Comparison of ENCODE assay signal across 7 mouse cellular contexts in the genomic region with DNA sequence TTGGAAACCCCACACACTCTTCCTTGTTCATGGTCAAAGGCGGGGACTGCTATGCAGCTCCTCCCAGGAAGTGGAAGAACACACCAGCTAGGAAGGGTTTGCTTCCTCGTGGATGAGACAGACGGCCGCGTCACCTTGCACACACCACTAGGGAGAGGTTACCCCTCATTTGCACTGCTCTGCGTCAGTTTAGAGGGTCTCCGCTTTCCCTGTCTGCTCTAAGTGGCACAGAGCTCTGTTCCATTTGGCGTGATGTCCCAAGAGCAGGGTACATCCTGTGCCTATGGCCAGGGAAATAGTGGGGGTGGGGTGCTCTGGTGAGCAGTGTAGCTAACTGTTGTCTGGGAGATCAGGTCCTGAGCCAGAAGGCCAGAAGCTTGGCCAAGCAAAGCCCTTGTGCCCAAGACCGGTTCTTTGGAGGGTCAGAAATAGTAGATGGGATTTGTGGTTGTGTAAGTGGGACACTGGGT. TPM values are rescaled to one million over a fixed set of nuclear protein-coding genes. Genes with fewer than 3 reads are reported as not detected.
DNase-seq lines count a peak whose midpoint lies in the region; ATAC-seq and TF ChIP-seq lines count a peak whose summit lies in the region.

No protein-coding gene starts in this region.

- TF ChIP-seq EP300 in liver, postnatal 0 days (IDR thresholded peaks at IDR 0.05; ENCODE audit: low read depth) = no peak

- no peak overlapping the region for H3K4me3 ChIP-seq in embryonic facial prominence, embryonic 12.5 days
- H3K4me3 ChIP-seq in heart, embryonic 16.5 days (ENCODE audit: low read length) = no peak overlapping the region
- no peak overlapping the region for H3K4me3 ChIP-seq in liver, postnatal 0 days (ENCODE audit: low read depth, low read length)

- no peaks in the 10 kb centered on the region for H3K27me3 ChIP-seq in embryonic facial prominence, embryonic 12.5 days
- no peaks in the 10 kb centered on the region for H3K27me3 ChIP-seq in heart, embryonic 16.5 days (ENCODE audit: control insufficient read depth, insufficient read depth, low read length)
- H3K27me3 ChIP-seq in liver, postnatal 0 days (ENCODE audit: insufficient read depth, low read length) = no peaks in the 10 kb centered on the region

- TF ChIP-seq CTCF in liver, postnatal 0 days (IDR thresholded peaks at IDR 0.05; ENCODE audit: low read depth) = no peak

- H3K36me3 ChIP-seq in embryonic facial prominence, embryonic 12.5 days = peaks cover 32% of the 10 kb centered on the region
- H3K36me3 ChIP-seq in heart, embryonic 16.5 days (ENCODE audit: control insufficient read depth, insufficient read depth) = peaks cover 29% of the 10 kb centered on the region
- H3K36me3 ChIP-seq in liver, postnatal 0 days (replicated peaks; ENCODE audit: insufficient read depth, low read length) = 0 out of 2 replicates have a peak, but pooled peaks cover 2% of the 10 kb centered on the region

- no peak overlapping the region for H3K9ac ChIP-seq in embryonic facial prominence, embryonic 12.5 days
- H3K9ac ChIP-seq in heart, embryonic 16.5 days (ENCODE audit: low read length) = peak overlapping the region; percentile 53
- peak overlapping the region; percentile 55; the same call in 1 of the 2 replicates for H3K9ac ChIP-seq in liver, postnatal 0 days (replicated peaks)

- H3K4me1 ChIP-seq in embryonic facial prominence, embryonic 12.5 days = peaks cover 40% of the 10 kb centered on the region
- peaks cover 72% of the 10 kb centered on the region for H3K4me1 ChIP-seq in heart, embryonic 16.5 days (ENCODE audit: control insufficient read depth, insufficient read depth, low read length)
- peaks cover 69% of the 10 kb centered on the region for H3K4me1 ChIP-seq in liver, postnatal 0 days (ENCODE audit: insufficient read depth)

- H3K4me2 ChIP-seq in embryonic facial prominence, embryonic 12.5 days (replicated peaks) = no peak overlapping the region
- H3K4me2 ChIP-seq in heart, embryonic 16.5 days (ENCODE audit: low read depth, low read length) = peak overlapping the region; percentile 22; the same call in 1 of the 2 replicates
- H3K4me2 ChIP-seq in liver, postnatal 0 days (ENCODE audit: low read depth, low read length) = peak overlapping the region; percentile 32

- H3K9me3 ChIP-seq in embryonic facial prominence, embryonic 12.5 days = no peaks in the 10 kb centered on the region
- no peaks in the 10 kb centered on the region for H3K9me3 ChIP-seq in heart, embryonic 16.5 days (replicated peaks; ENCODE audit: control insufficient read depth, low read length)
- H3K9me3 ChIP-seq in liver, postnatal 0 days (ENCODE audit: low read length) = no peaks in the 10 kb centered on the region

- 71% methylated on average over 9 of the region's 9 CpGs for WGBS in embryonic facial prominence, embryonic 12.5 days
- 46% methylated on average over 9 of the region's 9 CpGs for WGBS in heart, embryonic 16.5 days
- 52% methylated on average over 9 of the region's 9 CpGs for WGBS in liver, postnatal 0 days (ENCODE audit: insufficient replicate concordance)

- no peak for ATAC-seq in embryonic facial prominence, embryonic 12.5 days (ENCODE audit: insufficient number of reproducible peaks, insufficient read depth, low FRiP score, low TSS enrichment)
- ATAC-seq in heart, embryonic 16.5 days (replicated peaks; ENCODE audit: extremely low read depth, insufficient read depth, low FRiP score) = no peak
- ATAC-seq in liver, postnatal 0 days = peak; percentile 18; the same call in 1 of the 2 replicates
- ATAC-seq in CD4-positive, CD25-positive, alpha-beta regulatory T cell, adult 4 months = no peak

- peak; percentile 38 for DNase-seq in layer of hippocampus, adult 9-11 months
- DNase-seq in layer of hippocampus, postnatal 14 days (ENCODE audit: low spot score in 2 of 2) = no peak
- peak; percentile 42 for DNase-seq in liver, postnatal 0 days
- no peak for DNase-seq in urinary bladder, postnatal 14 days (ENCODE audit: low spot score)

- H3K27ac ChIP-seq in embryonic facial prominence, embryonic 12.5 days = peak overlapping the region; percentile 43; the same call in 1 of the 2 replicates
- H3K27ac ChIP-seq in heart, embryonic 16.5 days (ENCODE audit: low read length) = peak overlapping the region; percentile 95
- peak overlapping the region; percentile 84 for H3K27ac ChIP-seq in liver, postnatal 0 days (ENCODE audit: low read depth)

RNA-seq across cellular contexts. Expression of a gene that starts 13.7 kb away (rescaled TPM):
- 1,000 to 10,000 TPM; 1,264 to 1,291 TPM for total RNA-seq in layer of hippocampus, postnatal 14 days (2021)
- polyA plus RNA-seq in embryonic facial prominence, embryonic 12.5 days (2016; fragmentation: Nextera tagmentation; extraction: Ambion mirVana) = 29.1 and 34.3 TPM in 2 replicates
- 37.5 and 40.2 TPM in 2 replicates for polyA plus RNA-seq in heart, embryonic 16.5 days (2015; fragmentation: Nextera tagmentation; extraction: Ambion mirVana)
- polyA plus RNA-seq in liver, postnatal 0 days (2015; fragmentation: Nextera tagmentation; extraction: Ambion mirVana) = 5.1 and 6.1 TPM in 2 replicates
- 1 to 10 TPM; 4.8 to 5.7 TPM for polyA plus RNA-seq in CD4-positive, CD25-positive, alpha-beta regulatory T cell, adult 4 months (2017; shearing (Covaris generic))

RNA-seq across cellular contexts. Expression of a gene that starts 20.9 kb away (rescaled TPM):
- 10 to 100 TPM; 53.3 to 65.3 TPM for total RNA-seq in layer of hippocampus, postnatal 14 days (2021)
- polyA plus RNA-seq in embryonic facial prominence, embryonic 12.5 days (2016; fragmentation: Nextera tagmentation; extraction: Ambion mirVana) = 1.6 and 1.7 TPM in 2 replicates
- 7.0 and 8.2 TPM in 2 replicates for polyA plus RNA-seq in heart, embryonic 16.5 days (2015; fragmentation: Nextera tagmentation; extraction: Ambion mirVana)
- polyA plus RNA-seq in liver, postnatal 0 days (2015; fragmentation: Nextera tagmentation; extraction: Ambion mirVana) = 2.0 and 4.2 TPM in 2 replicates
- polyA plus RNA-seq in CD4-positive, CD25-positive, alpha-beta regulatory T cell, adult 4 months (2017; shearing (Covaris generic)) = 10 to 100 TPM in 1 of 2 experiments, 1 to 10 TPM in 1; 4.9 to 12.3 TPM

RNA-seq across cellular contexts. Expression of a gene that starts 25.0 kb away (rescaled TPM):
- total RNA-seq in layer of hippocampus, postnatal 14 days (2021) = 100 to 1,000 TPM; 109 to 110 TPM
- polyA plus RNA-seq in embryonic facial prominence, embryonic 12.5 days (2016; fragmentation: Nextera tagmentation; extraction: Ambion mirVana) = 70.4 and 73.6 TPM in 2 replicates
- 36.8 and 40.3 TPM in 2 replicates for polyA plus RNA-seq in heart, embryonic 16.5 days (2015; fragmentation: Nextera tagmentation; extraction: Ambion mirVana)
- 10.5 and 10.9 TPM in 2 replicates for polyA plus RNA-seq in liver, postnatal 0 days (2015; fragmentation: Nextera tagmentation; extraction: Ambion mirVana)
- polyA plus RNA-seq in CD4-positive, CD25-positive, alpha-beta regulatory T cell, adult 4 months (2017; shearing (Covaris generic)) = 10 to 100 TPM; 27.0 to 37.5 TPM

RNA-seq across cellular contexts. Expression of a gene that starts 41.1 kb away (rescaled TPM):
- total RNA-seq in layer of hippocampus, postnatal 14 days (2021) = 100 to 1,000 TPM; 149 to 161 TPM
- polyA plus RNA-seq in embryonic facial prominence, embryonic 12.5 days (2016; fragmentation: Nextera tagmentation; extraction: Ambion mirVana) = 35.2 and 35.6 TPM in 2 replicates
- 15.2 and 15.5 TPM in 2 replicates for polyA plus RNA-seq in heart, embryonic 16.5 days (2015; fragmentation: Nextera tagmentation; extraction: Ambion mirVana)
- polyA plus RNA-seq in liver, postnatal 0 days (2015; fragmentation: Nextera tagmentation; extraction: Ambion mirVana) = 5.4 and 6.5 TPM in 2 replicates
- 10 to 100 TPM; 22.3 to 24.8 TPM for polyA plus RNA-seq in CD4-positive, CD25-positive, alpha-beta regulatory T cell, adult 4 months (2017; shearing (Covaris generic))

RNA-seq across cellular contexts. Expression of a gene that starts 50.5 kb away (rescaled TPM):
- 10 to 100 TPM; 56.7 to 59.7 TPM for total RNA-seq in layer of hippocampus, postnatal 14 days (2021)
- 53.9 and 54.0 TPM in 2 replicates for polyA plus RNA-seq in embryonic facial prominence, embryonic 12.5 days (2016; fragmentation: Nextera tagmentation; extraction: Ambion mirVana)
- 23.4 and 24.0 TPM in 2 replicates for polyA plus RNA-seq in heart, embryonic 16.5 days (2015; fragmentation: Nextera tagmentation; extraction: Ambion mirVana)
- polyA plus RNA-seq in liver, postnatal 0 days (2015; fragmentation: Nextera tagmentation; extraction: Ambion mirVana) = 6.7 and 7.0 TPM in 2 replicates
- polyA plus RNA-seq in CD4-positive, CD25-positive, alpha-beta regulatory T cell, adult 4 months (2017; shearing (Covaris generic)) = 10 to 100 TPM; 13.6 to 14.5 TPM

Comparison
In these comparisons a context has a peak if more than half of its experiments do, and no peak if none do; other contexts are left out.
1. DNase-seq: peak in layer of hippocampus, adult 9-11 months (single experiment) and liver, postnatal 0 days (single experiment); none in layer of hippocampus, postnatal 14 days (0 of 2) and urinary bladder, postnatal 14 days (single experiment).
2. H3K27ac ChIP-seq: peak in every context shown above with its lines; median percentile 95 in heart, embryonic 16.5 days; 84 in liver, postnatal 0 days; 43 in embryonic facial prominence, embryonic 12.5 days.